Mouse (Mus musculus): ENCODE results near the gene Gm29110.
"Not testable (repeated sequence)": the region's sequence is repeated elsewhere in the genome, so short reads cannot be mapped to it uniquely, and the experiment has no call there.

Gene Gm29110

DNA sequence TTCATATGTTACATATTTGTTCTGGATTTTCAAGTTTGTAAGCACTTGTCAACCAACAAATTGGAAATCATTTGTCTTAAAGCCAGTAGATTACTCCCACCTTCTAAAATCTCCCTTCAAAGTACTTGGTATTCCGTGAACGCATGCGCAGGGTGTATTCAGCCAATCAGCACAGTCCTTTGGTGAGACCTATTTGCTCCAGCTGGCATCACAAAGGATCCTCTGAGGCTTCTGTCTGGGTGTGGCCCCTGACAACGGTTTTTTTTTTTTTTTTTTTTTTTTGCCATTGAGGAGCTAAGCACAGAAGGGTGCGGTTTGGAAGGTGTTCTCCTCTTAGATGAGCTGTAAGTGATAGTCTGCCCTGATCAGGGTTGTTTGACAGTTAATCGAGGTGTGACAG, at the start of gene Gm29110:
Gm29110 (plus strand) TSS at position 301 of the 400 bp plus-strand sequence.
- DNase-seq = not testable (repeated sequence)

Measured in thymus, postnatal 36 days (tissue).